Mouse (Mus musculus) lung, embryonic 14.5 days (tissue): ENCODE results near the gene Igf2bp3. TPM values are rescaled to one million over a fixed set of nuclear protein-coding genes. Genes with fewer than 3 reads are reported as not detected.
A peak's percentile ranks its signal among the peaks of the same experiment; 100 is the strongest.

Source experiments
- ATAC-seq: fragments of 200-750 bp; cut with Nextera tagmentation; 2 replicates; pipeline ENCODE4 v1.8.0; 2017; ENCODE audit warnings: mild to moderate bottlenecking, moderate TSS enrichment, moderate library complexity; ENCODE audit not compliant: insufficient read depth
- DNase-seq: peaks from one replicate; pipeline ENCODE4 v3.0.0-alpha.2; 2015
- H3K27ac ChIP-seq: fragments of 300-500 bp; sonication (generic); 2 replicates; pipeline ENCODE4 v1.5.1; 2014; ENCODE audit warnings: low read depth, mild to moderate bottlenecking, moderate library complexity
- H3K27me3 ChIP-seq: fragments of 300-500 bp; sonication (generic); 2 replicates; pipeline ENCODE4 v1.6.1; 2014; ENCODE audit warnings: low read length, control low read depth; ENCODE audit not compliant: insufficient read depth
- H3K36me3 ChIP-seq: fragments of 300-500 bp; sonication (generic); 2 replicates; pipeline ENCODE4 v1.6.1; 2014; ENCODE audit warnings: control low read depth; ENCODE audit not compliant: insufficient read depth
- H3K4me1 ChIP-seq: fragments of 300-500 bp; sonication (generic); 2 replicates; pipeline ENCODE4 v1.6.1; 2014; ENCODE audit warnings: antibody characterized with exemption, control low read depth; ENCODE audit not compliant: insufficient read depth
- H3K4me2 ChIP-seq: fragments of 300-500 bp; sonication (generic); 2 replicates; pipeline ENCODE4 v1.6.1; 2014; ENCODE audit warnings: mild to moderate bottlenecking
- H3K4me3 ChIP-seq: fragments of 300-500 bp; sonication (generic); 2 replicates; pipeline ENCODE4 v1.5.1; 2014; ENCODE audit warnings: low read depth, low read length
- H3K9ac ChIP-seq: fragments of 300-500 bp; sonication (generic); 2 replicates; pipeline ENCODE4 v1.6.1; 2014
- H3K9me3 ChIP-seq: fragments of 300-500 bp; sonication (generic); 2 replicates; pipeline ENCODE4 v1.6.1; 2016; ENCODE audit warnings: low read depth, low read length, control low read depth
- CTCF ChIP-seq: IDR thresholded peaks from 2 replicates; pipeline ENCODE4 v1.5.1; 2016; ENCODE audit warnings: antibody characterized with exemption, low read depth
- WGBS: fragments of 180-500 bp; shearing (Covaris S2); extraction: QIAGEN DNeasy Blood & Tissue Kit; methylation state at CpG from one replicate; pipeline ENCODE4 v1.1.7; 2014; 5-methylcytosine and 5-hydroxymethylcytosine counted together
- polyA plus RNA-seq: library from polyadenylated mRNA; unstranded; fragments of >200 nt; fragmentation: Nextera tagmentation; extraction: Ambion mirVana; gene quantifications from 2 replicates; pipeline ENCODE4 v1.2.1, GENCODE M21; 2014

Igf2bp3 gene
- polyA plus RNA-seq, 1 experiment from 2014 or later = 67.5 TPM

DNA sequence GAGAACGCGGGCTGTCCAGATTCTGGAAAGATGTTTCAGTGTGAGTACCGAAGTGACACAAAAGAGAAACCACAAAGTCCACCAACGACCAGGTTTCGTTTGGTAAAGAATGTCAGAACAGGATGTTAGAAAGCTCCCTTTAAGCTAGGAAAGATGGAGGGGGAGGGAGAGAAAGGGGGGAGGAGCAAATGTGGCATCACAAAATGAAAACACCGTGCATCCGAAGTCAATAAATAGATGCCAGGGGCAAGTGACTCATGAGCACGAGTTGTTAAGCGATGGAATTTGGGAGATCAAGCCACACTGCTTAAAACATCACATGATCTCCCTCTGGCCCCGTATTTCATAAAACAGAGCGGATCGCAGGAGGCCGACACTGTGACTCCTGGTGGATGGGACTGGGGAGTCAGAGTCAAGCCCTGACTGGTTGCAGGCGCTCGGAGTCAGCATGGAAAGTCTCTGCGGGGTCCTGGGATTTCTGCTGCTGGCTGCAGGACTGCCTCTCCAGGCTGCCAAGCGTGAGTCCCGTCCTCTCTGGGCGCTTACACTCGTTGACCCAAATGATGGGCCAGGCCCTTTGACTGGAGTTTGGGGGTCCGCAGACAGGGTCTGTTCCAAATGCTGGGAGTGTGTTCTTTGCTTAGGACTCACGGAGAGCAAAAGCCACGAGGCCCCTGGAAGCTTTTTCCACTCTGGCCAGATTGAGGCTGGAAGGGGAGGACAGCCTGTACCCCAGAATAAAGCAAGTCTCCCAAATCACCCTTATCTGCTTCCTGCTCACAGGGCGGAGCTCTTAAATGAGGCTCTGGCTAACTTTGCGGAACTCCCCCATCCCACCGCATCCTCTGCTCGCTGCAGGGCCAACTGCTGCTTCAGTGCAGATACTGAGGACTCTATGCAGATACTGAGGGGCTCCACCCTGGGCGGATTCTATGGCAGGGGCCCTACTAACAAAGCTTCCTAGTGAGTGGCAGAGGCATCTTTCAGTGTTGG, 178.2 kb downstream of the Igf2bp3 start, which contains the start of gene Gpnmb:
Gene Gpnmb, plus strand, starts transcription at position 272 of the 993 bp plus-strand sequence.
- no peak for TF ChIP-seq CTCF
- H3K4me2 ChIP-seq = peak within 1 kb of the TSS; percentile 45
- no peaks in the 10 kb centered on the region for H3K9me3 ChIP-seq
- H3K27ac ChIP-seq = no peak within 1 kb of the TSS
- no peak for ATAC-seq
- 0 out of 2 replicates have a peak, but pooled peaks cover 6% of the 10 kb centered on the region for H3K27me3 ChIP-seq
- no peaks in the 10 kb centered on the region for H3K4me1 ChIP-seq
- WGBS = 37% methylated on average over 28 of the region's 28 CpGs
- H3K9ac ChIP-seq = no peak within 1 kb of the TSS
- 0 out of 2 replicates have a peak within 1 kb of the TSS, but pooled peaks have one; percentile 6 for H3K4me3 ChIP-seq
- peak; percentile 26 for DNase-seq
- no peaks in the 10 kb centered on the region for H3K36me3 ChIP-seq

Other genes with a start within 250 kb of the Igf2bp3 start
- not detected in 2 replicates for gene Doxl2, start 240.0 kb downstream of the Igf2bp3 start, polyA plus RNA-seq
- gene Svs1, start 228.1 kb downstream of the Igf2bp3 start, polyA plus RNA-seq = not detected in 2 replicates
- gene Gpnmb, start 178.4 kb downstream of the Igf2bp3 start, polyA plus RNA-seq = 0.21 and 0.35 TPM in 2 replicates
- gene Malsu1, start 141.2 kb downstream of the Igf2bp3 start, polyA plus RNA-seq = 69.7 and 75.3 TPM in 2 replicates
- gene Tra2a, start 49.1 kb upstream of the Igf2bp3 start, polyA plus RNA-seq = 47.8 and 51.6 TPM in 2 replicates
- 11.8 and 12.5 TPM in 2 replicates for gene Ccdc126, start 104.3 kb upstream of the Igf2bp3 start, polyA plus RNA-seq
- 8.6 and 10.1 TPM in 2 replicates for gene Fam221a, start 152.8 kb upstream of the Igf2bp3 start, polyA plus RNA-seq
- 0.23 TPM in 1 of 2 replicates, not detected in the other for gene Stk31, start 180.6 kb upstream of the Igf2bp3 start, polyA plus RNA-seq